Mouse (Mus musculus) lung, adult 2 months (tissue): ENCODE results near the gene Gm45213. TPM values are rescaled to one million over a fixed set of nuclear protein-coding genes. Genes with fewer than 3 reads are reported as not detected.

Source experiments
- DNase-seq: peaks from one replicate; pipeline ENCODE4 v3.0.0; 2022
- H3K4me1 ChIP-seq: fragments of 200-500 bp; 2 replicates; pipeline ENCODE4 v1.6.1; 2011; ENCODE audit warnings: low read length; ENCODE audit not compliant: control insufficient read depth, insufficient read depth
- H3K4me3 ChIP-seq: fragments of 200-500 bp; replicated peaks from 2 replicates; pipeline ENCODE3; 2011; ENCODE audit warnings: low read depth, mild to moderate bottlenecking, control low read depth, low read length; ENCODE audit errors: extremely low read depth
- CTCF ChIP-seq: fragments of 200-500 bp; IDR thresholded peaks from 2 replicates; pipeline ENCODE4 v1.5.1; 2011; ENCODE audit warnings: mild to moderate bottlenecking, low read length, control low read depth; ENCODE audit not compliant: insufficient read depth
- POLR2A ChIP-seq: fragments of 200-500 bp; IDR thresholded peaks from 2 replicates; pipeline ENCODE4 v1.6.1; 2011; ENCODE audit warnings: low read depth, mild to moderate bottlenecking, control low read depth, low read length, borderline replicate concordance; ENCODE audit errors: extremely low read depth
- WGBS: fragments of 180-500 bp; shearing (Covaris S2); methylation state at CpG from one replicate; pipeline ENCODE4 v1.1.7; 2018; 5-methylcytosine and 5-hydroxymethylcytosine counted together
- polyA plus RNA-seq: library from polyadenylated mRNA; depleted of rRNA; stranded (reverse); fragments of >200 nt; gene quantifications from 2 replicates; pipeline ENCODE4 v1.2.3, GENCODE M21; 2012; rRNA removed

Gm45213 gene
- polyA plus RNA-seq, result not detected in 2 replicates

DNA sequence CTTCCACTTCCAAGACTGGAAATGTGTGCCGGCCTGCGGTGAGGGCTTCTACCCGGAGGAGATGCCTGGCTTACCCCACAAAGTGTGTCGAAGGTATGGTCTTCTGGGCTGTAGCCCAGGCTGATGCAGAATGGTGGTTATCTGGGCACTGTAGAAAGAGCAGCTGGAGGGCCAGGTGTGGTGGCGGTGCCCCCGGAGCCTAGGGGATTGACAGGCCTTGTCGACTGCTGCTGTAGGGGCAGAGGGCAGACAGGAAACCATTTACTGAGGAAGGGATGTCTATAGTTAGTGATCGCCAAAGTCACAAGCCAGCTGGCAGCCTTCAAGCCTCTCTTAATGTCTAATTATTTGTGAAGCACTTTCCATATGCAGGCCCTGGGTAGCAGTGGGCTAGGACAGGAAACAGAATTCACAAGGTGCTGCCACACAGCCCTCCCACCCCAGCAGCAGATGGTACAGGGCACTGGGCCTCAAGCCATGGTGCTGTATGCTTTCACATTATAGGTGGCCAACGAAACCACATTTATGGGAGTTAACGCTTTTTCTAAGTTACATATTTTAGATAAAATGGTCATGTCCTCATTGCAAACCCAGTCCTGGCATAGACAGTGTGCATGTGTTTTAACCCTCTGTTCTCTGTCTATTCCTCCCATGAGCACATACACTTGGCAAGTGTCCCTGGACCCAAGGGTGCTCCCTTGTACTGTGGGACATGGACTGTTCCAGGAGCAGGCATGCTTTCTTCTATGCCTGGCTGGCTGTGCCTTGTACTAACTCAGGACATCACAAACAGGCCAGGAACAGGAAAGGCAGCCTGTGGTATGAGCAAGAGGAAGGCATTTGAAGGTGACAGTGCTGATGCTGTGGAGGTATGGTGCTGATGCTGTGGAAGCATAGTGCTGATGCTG is at the start of gene Gm45213:
Gene Gm45213 (plus strand): TSS at position 51 of the 908 bp plus-strand sequence.
- TF ChIP-seq POLR2A (no peak), CTCF (no peak)
- no peak for DNase-seq

DNA sequence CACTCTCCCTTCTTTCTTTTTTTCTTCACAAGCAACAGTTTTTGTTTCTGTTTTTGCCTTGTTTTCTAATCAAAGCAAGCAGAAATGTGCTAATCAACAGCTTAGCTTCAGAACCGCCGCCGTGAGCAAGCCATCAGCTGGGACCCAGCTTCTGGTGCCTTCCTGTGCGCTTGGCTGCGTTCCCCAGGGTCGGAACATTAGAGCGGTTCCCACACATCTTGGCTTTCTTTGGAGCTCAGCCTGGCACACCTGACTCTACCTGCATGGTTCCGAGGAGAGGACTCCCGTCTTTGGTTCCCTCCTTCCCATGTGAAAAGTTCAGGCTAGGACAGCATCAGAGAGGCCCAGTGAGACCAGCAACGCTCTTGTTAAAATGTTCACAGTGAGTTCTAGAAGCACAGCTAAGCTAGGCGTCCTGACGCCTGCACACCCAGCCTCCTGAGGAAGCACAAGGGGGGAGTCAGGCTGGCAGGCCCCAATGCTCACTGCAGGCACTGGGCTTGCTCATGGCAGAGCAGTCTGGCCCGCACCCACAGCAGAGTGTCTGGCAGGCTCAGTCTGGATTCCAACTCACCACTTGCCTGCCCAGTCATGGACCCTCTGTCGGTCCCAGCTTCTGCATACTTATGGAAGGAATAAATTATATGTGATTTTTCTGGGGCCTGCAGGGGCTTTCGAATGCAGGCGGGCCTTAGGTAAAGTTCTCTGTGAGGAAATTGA is 42.2 kb upstream of the Gm45213 start:
- WGBS, result 88% methylated on average over 16 of the region's 16 CpGs
- no peak for DNase-seq
- no peak for TF ChIP-seq POLR2A
- no peak for TF ChIP-seq CTCF
- Histone ChIP-seq H3K4me1 (no peaks in the 10 kb centered on the region), H3K4me3 (no peak overlapping the region)

More for the DNA sequence above, at the start of gene Gm45213:
- Histone ChIP-seq H3K4me3 (no peak within 1 kb of the TSS), H3K4me1 (no peaks in the 10 kb centered on the region)
- 66% methylated on average over 10 of the region's 10 CpGs for WGBS

DNA sequence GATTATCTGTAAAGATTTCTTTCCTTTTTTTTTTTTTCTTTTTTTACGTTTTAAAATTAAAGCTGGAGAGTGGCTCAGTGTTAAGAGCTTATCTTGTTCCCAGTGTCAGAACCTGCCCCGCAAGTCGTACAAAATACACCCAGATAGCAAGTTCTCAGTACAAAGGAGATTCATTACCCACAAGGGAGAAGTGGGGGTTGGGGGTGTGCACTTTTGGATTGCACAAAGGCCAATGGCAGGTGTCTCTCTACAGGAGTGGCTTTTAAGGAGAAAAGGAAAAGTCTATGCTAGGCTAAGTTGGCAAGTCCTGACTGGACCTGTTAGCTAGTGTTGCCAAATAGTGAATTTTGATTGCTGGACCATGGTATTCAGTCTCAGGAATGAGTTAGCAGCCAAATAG is 41.6 kb upstream of the Gm45213 start:
- TF ChIP-seq POLR2A, result no peak
- no peaks in the 10 kb centered on the region for H3K4me1 ChIP-seq
- DNase-seq, result no peak
- 60% methylated on average over 3 of the region's 3 CpGs for WGBS
- H3K4me3 ChIP-seq, result no peak overlapping the region

DNA sequence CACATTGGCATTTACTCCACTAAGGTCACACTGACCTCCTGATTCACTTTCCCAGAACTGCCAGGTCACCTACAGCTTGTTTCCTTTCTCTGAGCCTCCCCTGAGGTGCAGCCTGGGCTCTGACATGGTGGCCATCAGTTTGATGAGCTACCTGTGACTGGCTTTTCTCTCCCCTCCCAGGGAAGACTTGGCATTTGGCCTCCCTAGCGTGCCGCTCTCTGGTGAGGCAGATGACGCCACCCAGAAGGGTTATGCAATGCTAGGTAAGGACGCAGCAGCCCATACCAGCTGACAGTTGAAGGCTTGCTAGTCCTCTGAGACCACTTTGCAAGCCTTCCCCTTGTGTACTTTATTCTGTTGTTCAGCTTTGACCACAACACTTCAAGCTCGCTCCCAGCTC is 40.0 kb upstream of the Gm45213 start:
- no peaks in the 10 kb centered on the region for H3K4me1 ChIP-seq
- WGBS, result 70% methylated on average over 5 of the region's 5 CpGs
- H3K4me3 ChIP-seq, result no peak overlapping the region
- TF ChIP-seq POLR2A, result no peak
- TF ChIP-seq CTCF, result no peak
- no peak for DNase-seq

DNA sequence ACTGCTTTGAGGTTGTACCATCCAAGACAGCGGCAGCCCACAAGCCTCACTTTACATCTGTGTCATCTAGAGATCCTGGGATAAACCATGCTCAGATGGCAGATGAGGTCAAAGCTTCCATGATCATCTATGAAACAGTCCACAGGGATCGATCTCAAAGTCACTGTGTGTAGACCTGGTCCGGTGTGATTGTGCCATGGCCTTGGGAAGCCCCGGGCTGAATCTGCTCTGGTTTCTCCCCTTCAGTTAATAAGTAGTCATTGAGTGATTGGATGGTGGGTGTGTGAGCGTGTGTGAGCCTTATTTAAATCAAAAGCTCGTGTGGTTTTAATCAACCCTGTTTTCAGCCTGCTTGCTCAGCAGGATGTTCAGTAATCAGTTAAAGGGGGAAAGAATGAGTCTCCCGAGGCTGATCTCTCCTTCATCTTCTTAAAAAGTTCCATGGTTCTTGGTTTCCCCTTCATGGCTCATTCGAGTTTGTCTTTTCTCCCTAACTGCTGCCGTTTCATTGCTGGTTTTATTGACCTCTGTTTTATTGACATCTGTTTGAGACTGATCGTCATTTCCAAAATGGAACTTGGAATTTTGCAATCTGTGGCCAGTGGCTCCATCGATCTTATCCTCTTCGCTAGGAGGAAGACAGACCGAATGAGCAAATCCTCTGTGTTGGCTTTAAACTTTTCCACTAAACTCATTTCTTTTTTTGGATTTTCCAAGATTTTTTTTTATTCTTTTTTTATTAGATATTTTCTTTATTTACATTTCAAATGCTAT is 39.4 kb upstream of the Gm45213 start:
- TF ChIP-seq CTCF (no peak), POLR2A (no peak)
- Histone ChIP-seq H3K4me1 (no peaks in the 10 kb centered on the region), H3K4me3 (no peak overlapping the region)
- DNase-seq, result no peak
- WGBS, result 79% methylated on average over 13 of the region's 13 CpGs

DNA sequence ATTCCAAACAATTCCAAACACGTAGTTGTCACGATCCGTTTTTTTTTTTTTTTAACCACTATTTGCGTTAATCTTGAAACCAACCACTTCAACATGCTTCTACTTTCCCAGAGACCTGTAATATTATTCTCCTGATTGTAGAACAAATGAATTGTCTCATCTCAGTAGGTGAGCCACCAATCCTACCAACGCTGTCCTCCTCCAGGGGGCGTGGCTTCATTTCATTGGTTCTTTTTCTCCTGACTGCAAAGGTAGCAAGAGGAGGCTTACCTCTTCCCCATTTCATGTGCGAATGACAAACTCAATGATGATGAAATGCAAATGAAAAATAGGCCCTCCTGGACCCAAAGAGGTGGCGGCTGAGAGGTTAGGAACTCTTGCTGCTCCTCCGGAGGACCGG is 38.3 kb upstream of the Gm45213 start:
- no peak for DNase-seq
- Histone ChIP-seq H3K4me1 (no peaks in the 10 kb centered on the region), H3K4me3 (no peak overlapping the region)
- TF ChIP-seq CTCF (no peak), POLR2A (no peak)
- 64% methylated on average over 10 of the region's 10 CpGs for WGBS

DNA sequence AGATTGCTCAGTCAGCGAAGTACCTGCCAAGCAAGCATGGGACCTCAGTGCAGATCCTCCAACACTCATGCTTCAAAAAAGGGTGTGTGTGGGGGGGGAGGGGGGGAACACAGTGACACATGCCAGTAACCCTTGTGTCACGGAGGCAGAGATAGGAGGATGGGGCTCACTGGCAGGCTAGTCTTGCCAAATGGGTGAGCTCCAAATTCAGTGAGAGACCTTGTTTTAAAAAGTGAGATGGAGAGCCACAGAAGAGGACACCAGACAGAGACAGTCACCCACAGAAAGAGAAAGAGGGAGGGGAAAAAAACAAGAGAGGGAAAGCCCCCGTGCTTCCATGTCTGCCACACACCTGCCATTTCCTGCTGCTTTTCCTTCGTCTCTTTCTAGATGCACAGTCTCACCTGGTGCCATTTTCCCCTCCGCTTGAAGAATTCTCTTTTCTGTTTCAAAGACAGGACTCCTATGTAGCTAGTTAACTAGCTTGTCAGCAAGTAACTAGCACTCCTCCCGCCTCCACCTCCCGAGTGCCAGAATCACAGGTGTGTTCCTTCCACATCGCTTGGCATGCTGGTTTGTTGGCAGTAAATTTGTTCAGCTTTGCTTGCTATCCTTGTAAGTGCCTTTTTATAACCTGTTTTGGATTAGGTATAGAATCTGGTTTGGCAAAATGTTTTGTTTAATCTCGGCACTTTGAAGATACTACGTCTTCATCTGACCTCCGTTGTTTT is 35.1 kb upstream of the Gm45213 start:
- no peak for DNase-seq
- 73% methylated on average over 11 of the region's 11 CpGs for whole genome bisulfite sequencing
- Histone ChIP-seq H3K4me3 (no peak overlapping the region), H3K4me1 (no peaks in the 10 kb centered on the region; the same call in 1 of the 2 replicates)
- no peak for TF ChIP-seq CTCF
- TF ChIP-seq POLR2A, result no peak

DNA sequence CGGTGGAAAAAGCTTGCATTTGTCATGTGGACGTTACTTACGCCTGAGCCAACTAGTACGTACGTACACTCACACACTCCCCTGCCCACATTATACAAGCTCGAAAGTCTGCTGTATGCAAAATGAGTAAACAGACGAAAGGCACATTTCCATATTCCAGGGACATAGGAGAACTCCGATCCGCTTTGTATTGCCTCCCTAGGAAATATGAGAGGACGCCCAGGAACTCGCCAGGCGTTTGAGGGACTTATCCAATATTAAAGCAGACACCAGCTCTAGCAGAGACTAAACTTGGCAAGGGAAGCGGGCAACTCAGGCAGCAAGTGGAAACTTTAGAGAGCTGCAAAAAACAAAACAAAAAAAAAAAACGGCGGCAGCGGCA is 34.5 kb upstream of the Gm45213 start:
- Histone ChIP-seq H3K4me1 (no peaks in the 10 kb centered on the region; the same call in 1 of the 2 replicates), H3K4me3 (no peak overlapping the region)
- WGBS, result 73% methylated on average over 16 of the region's 16 CpGs
- TF ChIP-seq CTCF (no peak), POLR2A (no peak)
- DNase-seq, result no peak
